Mouse (Mus musculus): ENCODE results near the gene Erp44. TPM values are rescaled to one million over a fixed set of nuclear protein-coding genes. Genes with fewer than 3 reads are reported as not detected.

Gene Erp44
- total and polyA plus RNA-seq, 3 experiments = 31.1 to 31.6 TPM; not detected in 1

GRCm38 (mm10) chr4:48153229-48153628, 126.1 kb downstream of the Erp44 start:
- Histone ChIP-seq H3K27ac (ENCODE audit: control insufficient read depth, low read depth, low read length) (no peak overlapping the region), H3K4me1 (ENCODE audit: control insufficient read depth in 1 of 2, insufficient read depth in 2 of 2, low read length in 2 of 2) (peaks cover 0 to 13% of the 10 kb centered on the region in 2 experiments; a peak in 3 of 4 replicates), H3K4me3 (ENCODE audit: control insufficient read depth in 1 of 2, insufficient read depth in 1 of 2, low read depth in 2 of 2, low read length in 2 of 2) (no peak overlapping the region), H3K36me3 (ENCODE audit: control insufficient read depth in 1 of 2, insufficient read depth in 2 of 2, low read length in 2 of 2) (peaks cover 0 to 2% of the 10 kb centered on the region in 2 experiments; a peak in 1 of 4 replicates), H3K9ac (ENCODE audit: control insufficient read depth, low read depth, low read length, poor library complexity, severe bottlenecking) (no peak overlapping the region), H3K79me2 (ENCODE audit: control insufficient read depth, insufficient read depth, low read length, poor library complexity) (no peaks in the 10 kb centered on the region), H3K9me3 (replicated peaks; ENCODE audit: insufficient read depth, low read length) (no peaks in the 10 kb centered on the region), H3K27me3 (ENCODE audit: control insufficient read depth in 1 of 2, insufficient read depth in 2 of 2, low read length in 2 of 2) (no peaks in the 10 kb centered on the region)
- TF ChIP-seq SIN3A (IDR thresholded peaks at IDR 0.05; ENCODE audit: low read length) = no peak
- no peak for TF ChIP-seq MEF2A (IDR thresholded peaks at IDR 0.05; ENCODE audit: extremely low read depth, insufficient replicate concordance, low read depth, low read length, poor library complexity, severe bottlenecking)
- TF ChIP-seq CTCF (IDR thresholded peaks at IDR 0.05 in 2 of 3, conservative IDR thresholded peaks at IDR 0.05 in 1 of 3; ENCODE audit: control insufficient read depth in 1 of 3, insufficient read depth in 1 of 3, low read depth in 2 of 3, low read length in 3 of 3, poor library complexity in 1 of 3, severe bottlenecking in 1 of 3) = no peak
- TF ChIP-seq RCOR1 (IDR thresholded peaks at IDR 0.05; ENCODE audit: low read depth, low read length) = no peak
- no peak for TF ChIP-seq ZC3H11A (IDR thresholded peaks at IDR 0.05; ENCODE audit: low read depth, low read length)
- no peak for TF ChIP-seq HCFC1 (IDR thresholded peaks at IDR 0.05; ENCODE audit: low read depth, low read length)
- no peak for TF ChIP-seq TAL1 (IDR thresholded peaks at IDR 0.05; ENCODE audit: low read length)
- no peak for TF ChIP-seq E2F4 (IDR thresholded peaks at IDR 0.05; ENCODE audit: borderline replicate concordance, low read depth, low read length)
- no peak for TF ChIP-seq ELF1 (IDR thresholded peaks at IDR 0.05; ENCODE audit: low read depth, low read length)
- TF ChIP-seq EP300 (IDR thresholded peaks at IDR 0.05; ENCODE audit: low read depth in 1 of 2, low read length in 2 of 2) = no peak
- no peak for DNase-seq (ENCODE audit: low read depth, low spot score)

- peaks cover 0 to 2% of the 10 kb centered on the region in 2 experiments; a peak in 1 of 4 replicates for H3K36me3 ChIP-seq (ENCODE audit: control insufficient read depth in 1 of 2, insufficient read depth in 2 of 2, low read length in 2 of 2)
- H3K27me3 ChIP-seq (ENCODE audit: control insufficient read depth in 1 of 2, insufficient read depth in 2 of 2, low read length in 2 of 2) = no peaks in the 10 kb centered on the region
- H3K27ac ChIP-seq (ENCODE audit: control insufficient read depth, low read depth, low read length) = no peak overlapping the region
- no peak overlapping the region for H3K9ac ChIP-seq (ENCODE audit: control insufficient read depth, low read depth, low read length, poor library complexity, severe bottlenecking)
- no peak overlapping the region for H3K4me3 ChIP-seq (ENCODE audit: control insufficient read depth in 1 of 2, insufficient read depth in 1 of 2, low read depth in 2 of 2, low read length in 2 of 2)
- DNase-seq (ENCODE audit: low read depth, low spot score) = no peak
- no peaks in the 10 kb centered on the region for H3K79me2 ChIP-seq (ENCODE audit: control insufficient read depth, insufficient read depth, low read length, poor library complexity)
- peak in 1 of 2 experiments; percentile 54; a peak in 1 of 4 replicates for TF ChIP-seq EP300 (IDR thresholded peaks at IDR 0.05; ENCODE audit: low read depth in 1 of 2, low read length in 2 of 2)
- no peak for TF ChIP-seq RCOR1 (IDR thresholded peaks at IDR 0.05; ENCODE audit: low read depth, low read length)
- 0 out of 2 replicates have a peak, but pooled peaks have one; percentile 11 for TF ChIP-seq GATA1 (IDR thresholded peaks at IDR 0.05; ENCODE audit: low read depth, low read length)
- TF ChIP-seq ETS1 (IDR thresholded peaks at IDR 0.05; ENCODE audit: low read depth, low read length) = no peak
- peak; percentile 46; the same call in 1 of the 2 replicates for TF ChIP-seq TCF12 (IDR thresholded peaks at IDR 0.05; ENCODE audit: low read depth, low read length)
- TF ChIP-seq HCFC1 (IDR thresholded peaks at IDR 0.05; ENCODE audit: low read depth, low read length) = no peak
- no peak for TF ChIP-seq MXI1 (IDR thresholded peaks at IDR 0.05; ENCODE audit: low read depth, low read length)
- no peaks in the 10 kb centered on the region for H3K9me3 ChIP-seq (replicated peaks; ENCODE audit: insufficient read depth, low read length)
- H3K4me1 ChIP-seq (ENCODE audit: control insufficient read depth in 1 of 2, insufficient read depth in 2 of 2, low read length in 2 of 2) = peaks cover 0 to 13% of the 10 kb centered on the region in 2 experiments; a peak in 3 of 4 replicates
Observed at GRCm38 (mm10) chr4:48149492-48149891, 129.9 kb downstream of the Erp44 start.

Other genes with a start within 250 kb of the Erp44 start
- 0.03 TPM in 1 of 2 replicates, not detected in the other for gene Nr4a3, start 234.4 kb downstream of the Erp44 start, total RNA-seq (2012; rRNA removed)
- gene Nr4a3, start 234.4 kb downstream of the Erp44 start, polyA plus RNA-seq (2012; ENCODE audit: insufficient read depth in 1 of 2, insufficient read length in 2 of 2, low read depth in 1 of 2, low replicate concordance in 2 of 2, missing spikeins in 1 of 2) = under 1 TPM in 1 of 2 experiments, not detected in 1; 0.17 TPM
- 10.4 and 10.5 TPM in 2 replicates for gene Stx17, start 154.6 kb downstream of the Erp44 start, total RNA-seq (2012; rRNA removed)
- gene Stx17, start 154.6 kb downstream of the Erp44 start, polyA plus RNA-seq (2012; ENCODE audit: insufficient read depth in 1 of 2, insufficient read length in 2 of 2, low read depth in 1 of 2, low replicate concordance in 2 of 2, missing spikeins in 1 of 2) = 10 to 100 TPM; 10.4 to 55.1 TPM
- gene Invs, start 202 bp upstream of the Erp44 start, total RNA-seq (2012; rRNA removed) = 1.9 and 2.7 TPM in 2 replicates
- 1 to 10 TPM in 1 of 2 experiments, not detected in 1; 2.5 TPM for gene Invs, start 202 bp upstream of the Erp44 start, polyA plus RNA-seq (2012; ENCODE audit: insufficient read depth in 1 of 2, insufficient read length in 2 of 2, low read depth in 1 of 2, low replicate concordance in 2 of 2, missing spikeins in 1 of 2)
- gene Tex10, start 193.9 kb upstream of the Erp44 start, total RNA-seq (2012; rRNA removed) = 51.6 and 52.5 TPM in 2 replicates
- 100 to 1,000 TPM in 1 of 2 experiments, 10 to 100 TPM in 1; 41.9 to 184 TPM for gene Tex10, start 193.9 kb upstream of the Erp44 start, polyA plus RNA-seq (2012; ENCODE audit: insufficient read depth in 1 of 2, insufficient read length in 2 of 2, low read depth in 1 of 2, low replicate concordance in 2 of 2, missing spikeins in 1 of 2)

Measured in MEL (cell line).